Mouse (Mus musculus) layer of hippocampus, adult 8-10 months (tissue): ENCODE data around the gene Wfdc16. TPM values are rescaled to one million over a fixed set of nuclear protein-coding genes. Genes with fewer than 3 reads are reported as not detected.
"Not testable (repeated sequence)": the region's sequence is repeated elsewhere in the genome, so short reads cannot be mapped to it uniquely, and the experiment has no call there.

ENCODE experiments used
- DNase-seq, 2 experiments: peaks; one replicate each; pipeline ENCODE4 v3.0.0; 2022; ENCODE audit warnings: low spot score in 2 of 2
- total RNA-seq, 4 experiments: library from RNA; stranded (reverse); gene quantifications; 2 replicates each; pipeline ENCODE4 v1.2.4; 2022

Wfdc16 gene
- total RNA-seq: not detected

- no peak for DNase-seq
These were observed at the start of gene Wfdc16 for GRCm38 (mm10) chr2:164638696-164639095. TSS of gene Wfdc16 (minus strand) at chr2:164638796.

GRCm38 (mm10) chr2:164684807-164685206 lies 46.2 kb upstream of the Wfdc16 start, which contains the start of gene Wfdc13:
TSS of gene Wfdc13 (plus strand) at chr2:164685107.
- no peak for DNase-seq

- no peak for DNase-seq
These were observed 41.3 kb upstream of the Wfdc16 start for GRCm38 (mm10) chr2:164679906-164680305.

GRCm38 (mm10) chr2:164678848-164679625 lies 40.4 kb upstream of the Wfdc16 start:
- peak; percentile 33 to 58 for DNase-seq

- DNase-seq: no peak
These were observed 38.5 kb upstream of the Wfdc16 start for GRCm38 (mm10) chr2:164676916-164677685.

GRCm38 (mm10) chr2:164676103-164676502 lies 37.5 kb upstream of the Wfdc16 start:
- no peak for DNase-seq

GRCm38 (mm10) chr2:164673987-164674386 lies 35.4 kb upstream of the Wfdc16 start, which contains the start of gene Wfdc11:
TSS of gene Wfdc11 (minus strand) at chr2:164674087.
- DNase-seq: no peak

- DNase-seq: no peak
These were observed 32.3 kb upstream of the Wfdc16 start for GRCm38 (mm10) chr2:164670938-164671337.

- no peak for DNase-seq
These were observed 31.7 kb upstream of the Wfdc16 start for GRCm38 (mm10) chr2:164670261-164670660.

GRCm38 (mm10) chr2:164664851-164665250 lies 26.3 kb upstream of the Wfdc16 start:
- no peak for DNase-seq

GRCm38 (mm10) chr2:164656483-164656882 lies 17.9 kb upstream of the Wfdc16 start, which contains the start of gene Wfdc9:
TSS of gene Wfdc9 (minus strand) at chr2:164656583.
- DNase-seq: no peak

- DNase-seq: no peak
These were observed 17.3 kb upstream of the Wfdc16 start, which contains the start of gene Wfdc10 for GRCm38 (mm10) chr2:164655858-164656257. TSS of gene Wfdc10 (plus strand) at chr2:164656046.

GRCm38 (mm10) chr2:164641881-164642673 lies 3.5 kb upstream of the Wfdc16 start:
- DNase-seq: no peak

- no peak for DNase-seq
These were observed 2.5 kb upstream of the Wfdc16 start for GRCm38 (mm10) chr2:164641129-164641528.

- DNase-seq: no peak
These were observed 3.3 kb downstream of the Wfdc16 start for GRCm38 (mm10) chr2:164635266-164635665.

- DNase-seq: no peak
These were observed 16.8 kb downstream of the Wfdc16 start for GRCm38 (mm10) chr2:164621775-164622174.

- DNase-seq: no peak
These were observed 19.5 kb downstream of the Wfdc16 start for GRCm38 (mm10) chr2:164619050-164619449.

GRCm38 (mm10) chr2:164615386-164615785 lies 23.2 kb downstream of the Wfdc16 start:
- no peak for DNase-seq

- not testable (repeated sequence) for DNase-seq
These were observed 25.1 kb downstream of the Wfdc16 start, which contains the start of the genes Wfdc6b and Wfdc8 for GRCm38 (mm10) chr2:164613471-164613870. TSS of gene Wfdc6b (plus strand) at chr2:164613522. TSS of gene Wfdc8 (minus strand) at chr2:164613626.

GRCm38 (mm10) chr2:164608781-164609180 lies 29.8 kb downstream of the Wfdc16 start:
- no peak for DNase-seq

GRCm38 (mm10) chr2:164604411-164604810 lies 34.2 kb downstream of the Wfdc16 start:
- no peak for DNase-seq
